Mouse (Mus musculus) stomach, postnatal 0 days (tissue): ENCODE measurements around the gene Nr2f2. TPM values are rescaled to one million over a fixed set of nuclear protein-coding genes. Genes with fewer than 3 reads are reported as not detected.
A peak's percentile ranks its signal among the peaks of the same experiment; 100 is the strongest.

Experiments
- ATAC-seq: fragments of 200-750 bp; cut with Nextera tagmentation; 2 replicates; pipeline ENCODE4 v1.8.0; 2017; ENCODE audit not compliant: low FRiP score, low TSS enrichment
- DNase-seq: peaks from one replicate; pipeline ENCODE4 v3.0.0-alpha.2; 2016; ENCODE audit warnings: low spot score
- H3K27ac ChIP-seq: fragments of 300-500 bp; sonication (generic); replicated peaks from 2 replicates; pipeline ENCODE4 v1.5.1; 2014; ENCODE audit warnings: mild to moderate bottlenecking, control low read depth
- H3K27me3 ChIP-seq: fragments of 300-500 bp; sonication (generic); 2 replicates; pipeline ENCODE4 v1.6.1; 2014; ENCODE audit warnings: low read length; ENCODE audit not compliant: control insufficient read depth, insufficient read depth
- H3K36me3 ChIP-seq: fragments of 300-500 bp; sonication (generic); 2 replicates; pipeline ENCODE4 v1.6.1; 2014; ENCODE audit warnings: low read length, mixed read lengths; ENCODE audit not compliant: control insufficient read depth, insufficient read depth
- H3K4me1 ChIP-seq: fragments of 300-500 bp; sonication (generic); replicated peaks from 2 replicates; pipeline ENCODE4 v1.6.1; 2014; ENCODE audit warnings: antibody characterized with exemption; ENCODE audit not compliant: control insufficient read depth, insufficient read depth
- H3K4me2 ChIP-seq: fragments of 300-500 bp; sonication (generic); replicated peaks from 2 replicates; pipeline ENCODE4 v1.6.1; 2014; ENCODE audit warnings: low read depth, mild to moderate bottlenecking, control low read depth, moderate library complexity
- H3K4me3 ChIP-seq: fragments of 300-500 bp; sonication (generic); 2 replicates; pipeline ENCODE4 v1.5.1; 2014; ENCODE audit warnings: low read depth, low read length, control low read depth
- H3K9ac ChIP-seq: fragments of 300-500 bp; sonication (generic); 2 replicates; pipeline ENCODE4 v1.6.1; 2014; ENCODE audit warnings: mild to moderate bottlenecking, low read length, control low read depth, mixed read lengths
- H3K9me3 ChIP-seq: fragments of 300-500 bp; sonication (generic); 2 replicates; pipeline ENCODE4 v1.6.1; 2016; ENCODE audit warnings: low read length; ENCODE audit not compliant: control insufficient read depth
- CTCF ChIP-seq: IDR thresholded peaks from 2 replicates; pipeline ENCODE4 v1.5.1; 2016; ENCODE audit warnings: antibody characterized with exemption, low read depth, mild to moderate bottlenecking, moderate library complexity
- EP300 ChIP-seq: optimal IDR thresholded peaks from 2 replicates; pipeline ENCODE3; 2016; ENCODE audit warnings: antibody characterized with exemption
- WGBS: fragments of 180-500 bp; shearing (Covaris S2); extraction: QIAGEN DNeasy Blood & Tissue Kit; methylation state at CpG from one replicate; pipeline ENCODE4 v1.1.7; 2014; 5-methylcytosine and 5-hydroxymethylcytosine counted together
- polyA plus RNA-seq: library from polyadenylated mRNA; unstranded; fragments of >200 nt; fragmentation: Nextera tagmentation; extraction: Ambion mirVana; gene quantifications from 2 replicates; pipeline ENCODE4 v1.2.1, GENCODE M21; 2015

Gene Nr2f2
- polyA plus RNA-seq, 1 experiment from 2014 or later: 53.9 TPM

DNA sequence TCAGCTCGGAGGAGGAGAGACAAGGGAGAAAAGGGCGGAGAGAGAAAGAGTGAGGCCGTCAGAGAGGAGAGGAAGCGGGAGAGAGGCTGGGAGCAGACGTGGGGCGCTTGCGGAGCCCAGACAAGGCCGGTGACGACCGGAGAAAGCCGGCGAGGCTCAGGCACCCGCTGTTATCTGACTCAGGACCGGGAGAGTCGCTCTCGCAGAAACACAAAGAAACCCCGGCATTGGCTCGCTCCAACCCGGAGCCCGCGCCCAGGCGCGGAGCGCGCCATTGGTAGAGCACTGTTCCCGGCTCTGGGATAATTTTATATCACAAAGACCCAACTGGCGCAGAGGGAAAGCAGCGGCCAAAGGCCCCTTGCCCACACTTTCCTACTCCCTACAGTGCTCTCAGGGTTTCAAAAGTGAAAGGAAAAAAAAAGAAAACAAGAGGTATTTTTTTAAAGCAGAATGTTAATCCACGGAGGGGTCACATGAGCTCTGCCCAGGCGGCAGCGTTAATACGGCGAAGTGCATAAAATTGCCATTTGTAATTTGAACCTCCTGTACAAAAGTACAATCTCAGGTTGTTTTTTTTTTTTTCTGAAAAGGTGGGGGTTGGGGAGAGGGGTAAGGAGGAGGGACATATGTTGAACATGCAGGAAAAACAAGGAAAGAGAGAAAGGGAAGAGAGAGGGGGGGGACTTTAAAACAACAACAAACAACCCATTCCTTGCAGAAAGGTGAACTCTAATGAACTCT, 7.5 kb downstream of the Nr2f2 start:
- ATAC-seq (peak; percentile 55), DNase-seq (peak; percentile 75)
- Histone ChIP-seq H3K27ac (peak overlapping the region; percentile 99), H3K4me3 (peak overlapping the region; percentile 62), H3K27me3 (no peaks in the 10 kb centered on the region), H3K4me2 (peak overlapping the region; percentile 72), H3K9ac (peak overlapping the region; percentile 97), H3K4me1 (no peaks in the 10 kb centered on the region; the same call in 1 of the 2 replicates), H3K9me3 (no peaks in the 10 kb centered on the region), H3K36me3 (no peaks in the 10 kb centered on the region; the same call in 1 of the 2 replicates)
- TF ChIP-seq CTCF (no peak), EP300 (no peak)
- WGBS: under 1% methylated on average over 33 of the region's 33 CpGs

DNA sequence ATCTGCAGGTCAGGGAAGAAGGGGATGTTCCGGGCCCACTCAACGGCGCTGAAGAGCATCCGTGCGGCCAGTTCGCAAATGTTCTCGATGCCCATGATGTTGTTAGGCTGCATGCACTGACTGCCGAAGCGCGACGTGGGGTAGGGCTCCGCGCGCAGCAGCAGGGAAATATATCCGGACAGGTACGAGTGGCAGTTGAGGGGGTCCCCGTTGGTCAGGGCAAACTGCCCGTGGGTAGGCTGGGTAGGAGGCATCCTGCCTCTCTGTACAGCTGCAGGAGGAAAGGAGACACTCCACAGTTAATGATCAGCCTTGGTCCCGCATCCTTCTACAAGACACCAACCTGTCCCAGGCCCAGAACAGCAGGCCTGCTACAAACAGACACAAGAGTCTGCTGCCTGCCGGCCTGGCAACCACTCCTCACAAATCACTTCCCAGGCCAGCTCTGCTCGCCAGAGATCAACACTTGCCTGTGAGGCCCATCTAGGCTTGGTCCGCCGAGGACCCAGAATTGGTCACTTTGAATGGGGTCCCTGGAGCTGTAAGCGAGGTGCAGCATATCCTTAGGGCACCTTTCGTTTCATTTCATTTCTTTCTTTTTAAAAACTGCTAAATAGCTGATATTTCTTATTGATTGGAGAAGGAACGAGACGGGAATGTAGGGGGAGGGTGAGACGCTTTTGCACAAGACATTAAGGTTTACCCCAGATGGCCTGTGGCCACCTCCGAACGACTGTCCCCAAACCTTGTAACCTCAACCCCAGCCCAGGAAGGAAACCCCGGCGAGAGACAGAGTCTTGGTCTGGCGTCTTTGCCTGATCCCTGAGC, 8.3 kb downstream of the Nr2f2 start:
- ATAC-seq (no peak), DNase-seq (peak; percentile 50)
- TF ChIP-seq CTCF: no peak
- TF ChIP-seq EP300: no peak
- peak overlapping the region; percentile 62 for H3K4me3 ChIP-seq
- peak overlapping the region; percentile 72 for H3K4me2 ChIP-seq
- H3K27ac ChIP-seq: peak overlapping the region; percentile 99
- no peaks in the 10 kb centered on the region; the same call in 1 of the 2 replicates for H3K36me3 ChIP-seq
- H3K9me3 ChIP-seq: no peaks in the 10 kb centered on the region
- H3K27me3 ChIP-seq: no peaks in the 10 kb centered on the region
- H3K4me1 ChIP-seq: no peaks in the 10 kb centered on the region; the same call in 1 of the 2 replicates
- H3K9ac ChIP-seq: peak overlapping the region; percentile 97
- 6% methylated on average over 33 of the region's 33 CpGs for WGBS

GRCm38 (mm10) chr7:70357516-70358019, 9.0 kb downstream of the Nr2f2 start:
- no peak for ATAC-seq
- DNase-seq: no peak

DNA sequence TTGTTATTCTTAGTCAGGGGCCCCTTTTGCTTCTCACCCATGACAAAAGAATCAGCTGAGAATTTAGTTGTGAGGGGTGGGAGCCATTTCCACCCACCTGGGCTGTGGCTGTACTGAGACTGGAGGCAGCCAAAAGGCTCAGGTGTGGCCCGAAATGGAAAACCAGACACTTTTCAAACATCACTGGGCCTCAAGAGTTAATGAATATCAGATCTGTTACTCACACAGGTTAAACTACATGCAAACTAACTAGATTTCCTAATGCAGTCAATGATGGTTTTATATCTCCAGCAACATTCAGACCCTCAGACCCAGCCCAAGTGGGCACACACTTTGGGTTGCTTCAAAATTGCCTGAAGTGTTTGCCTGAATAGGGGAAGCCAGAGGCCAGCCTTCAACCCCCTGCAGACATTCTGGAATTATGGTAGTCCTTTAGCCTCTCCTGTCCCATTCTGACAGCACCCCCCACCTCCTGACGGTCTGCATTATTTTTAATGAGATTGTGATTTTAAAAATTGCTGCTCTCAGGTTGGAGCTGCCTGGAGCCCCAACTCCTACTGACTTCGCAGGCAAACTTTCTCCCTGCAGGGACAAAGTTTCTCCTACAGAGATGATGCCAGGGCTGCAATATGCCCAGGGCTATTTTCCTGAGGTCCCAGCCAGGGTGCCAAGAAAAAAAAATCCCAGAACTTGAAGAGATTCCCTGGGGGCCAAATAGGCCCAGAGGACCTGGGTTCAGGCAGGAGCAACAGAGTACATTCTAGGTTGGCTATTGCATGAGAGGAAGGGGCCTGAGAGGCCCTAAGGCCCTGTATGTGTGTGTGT, 9.6 kb downstream of the Nr2f2 start:
- no peak for TF ChIP-seq EP300
- no peak for TF ChIP-seq CTCF

More at GRCm38 (mm10) chr7:70357516-70358019, 9.0 kb downstream of the Nr2f2 start:
- H3K4me1 ChIP-seq: no peaks in the 10 kb centered on the region; the same call in 1 of the 2 replicates
- peak overlapping the region; percentile 97 for H3K9ac ChIP-seq
- H3K27ac ChIP-seq: peak overlapping the region; percentile 99
- peak overlapping the region; percentile 62 for H3K4me3 ChIP-seq
- H3K4me2 ChIP-seq: peak overlapping the region; percentile 72
- no peaks in the 10 kb centered on the region for H3K9me3 ChIP-seq
- no peaks in the 10 kb centered on the region for H3K27me3 ChIP-seq
- WGBS: 15% methylated on average over 17 of the region's 17 CpGs
- TF ChIP-seq CTCF (no peak), EP300 (no peak)
- H3K36me3 ChIP-seq: no peaks in the 10 kb centered on the region; the same call in 1 of the 2 replicates

More for the DNA sequence above, 9.6 kb downstream of the Nr2f2 start:
- Histone ChIP-seq H3K4me3 (peak overlapping the region; percentile 62), H3K9ac (peak overlapping the region; percentile 97), H3K9me3 (no peaks in the 10 kb centered on the region), H3K4me1 (no peaks in the 10 kb centered on the region; the same call in 1 of the 2 replicates), H3K27me3 (no peaks in the 10 kb centered on the region), H3K4me2 (peak overlapping the region; percentile 72), H3K27ac (peak overlapping the region; percentile 99), H3K36me3 (no peaks in the 10 kb centered on the region; the same call in 1 of the 2 replicates)
- ATAC-seq (no peak), DNase-seq (no peak)
- 22% methylated on average over 3 of the region's 3 CpGs for WGBS
